Mouse (Mus musculus) brain, embryonic 14.5 days (tissue): Measurements from ENCODE around the gene Gm21974. TPM values are rescaled to one million over a fixed set of nuclear protein-coding genes. Genes with fewer than 3 reads are reported as not detected.
"Not testable (repeated sequence)": the region's sequence is repeated elsewhere in the genome, so short reads cannot be mapped to it uniquely, and the experiment has no call there.

Experiments
- DNase-seq: peaks from one replicate; pipeline ENCODE4 v3.0.0-alpha.2; 2011; ENCODE audit warnings: low read depth
- CTCF ChIP-seq: fragments of 200-500 bp; IDR thresholded peaks from 2 replicates; pipeline ENCODE4 v1.5.1; 2012; ENCODE audit warnings: inconsistent platforms, mild to moderate bottlenecking, moderate library complexity, borderline replicate concordance; ENCODE audit not compliant: insufficient read depth, insufficient read length; ENCODE audit errors: extremely low read depth
- POLR2A ChIP-seq: fragments of 200-500 bp; IDR thresholded peaks from 2 replicates; pipeline ENCODE4 v1.6.1; 2012; ENCODE audit warnings: mild to moderate bottlenecking, inconsistent platforms, borderline replicate concordance; ENCODE audit not compliant: poor library complexity, insufficient read depth, insufficient read length, severe bottlenecking; ENCODE audit errors: extremely low read depth
- polyA plus RNA-seq: library from polyadenylated mRNA; depleted of rRNA; stranded (reverse); fragments of >200 nt; gene quantifications from 2 replicates; pipeline ENCODE4 v1.2.3, GENCODE M21; 2012

The Gm21974 gene
- polyA plus RNA-seq, 1 experiment, result not detected

DNA sequence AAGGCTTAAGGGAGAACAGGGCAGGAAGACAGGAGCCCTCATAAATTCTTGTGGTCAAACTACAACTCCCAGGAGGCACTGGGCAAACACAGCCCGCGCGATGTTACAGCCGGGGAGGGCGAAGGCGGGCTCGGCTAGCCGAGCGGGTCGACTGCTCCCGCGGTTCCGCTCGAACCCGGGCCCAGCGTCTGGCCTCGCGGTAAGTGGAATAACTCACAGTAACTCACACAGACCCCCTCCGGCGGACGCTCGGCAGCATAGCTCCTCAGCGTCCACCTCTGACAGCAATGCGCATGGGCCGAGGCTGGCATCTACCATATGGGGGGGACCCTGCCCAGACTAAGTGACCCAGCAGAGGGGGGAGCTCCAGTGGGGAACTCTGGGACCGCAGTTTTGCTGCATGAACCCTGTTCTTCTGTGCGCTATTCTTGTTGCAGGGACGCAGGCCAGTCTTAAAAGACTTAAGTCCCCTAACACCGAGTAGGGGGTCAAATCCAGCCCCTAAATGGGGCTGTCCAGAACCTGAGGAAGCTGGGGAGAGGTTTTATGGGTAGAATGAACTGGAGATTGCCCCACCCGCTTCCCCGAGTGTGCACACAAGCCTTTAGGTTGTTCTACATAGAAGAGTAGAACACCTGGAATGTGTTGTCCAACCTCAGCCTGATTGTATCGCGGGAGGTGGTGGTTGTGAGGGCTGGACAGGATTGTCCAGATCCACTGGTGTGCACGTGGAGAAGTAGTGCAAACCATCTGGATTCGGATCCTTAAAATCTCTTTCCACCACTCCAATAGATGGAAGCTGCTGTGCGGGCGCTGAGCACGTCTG is 8.9 kb upstream of the Gm21974 start, which contains the start of gene Bckdk:
Gene Bckdk (plus strand): TSS at position 112 of the 826 bp plus-strand sequence.
- TF ChIP-seq CTCF (peak; percentile 12; the same call in 1 of the 2 replicates), POLR2A (peak; percentile 59; the same call in 1 of the 2 replicates)
- DNase-seq, result peak; percentile 90

DNA sequence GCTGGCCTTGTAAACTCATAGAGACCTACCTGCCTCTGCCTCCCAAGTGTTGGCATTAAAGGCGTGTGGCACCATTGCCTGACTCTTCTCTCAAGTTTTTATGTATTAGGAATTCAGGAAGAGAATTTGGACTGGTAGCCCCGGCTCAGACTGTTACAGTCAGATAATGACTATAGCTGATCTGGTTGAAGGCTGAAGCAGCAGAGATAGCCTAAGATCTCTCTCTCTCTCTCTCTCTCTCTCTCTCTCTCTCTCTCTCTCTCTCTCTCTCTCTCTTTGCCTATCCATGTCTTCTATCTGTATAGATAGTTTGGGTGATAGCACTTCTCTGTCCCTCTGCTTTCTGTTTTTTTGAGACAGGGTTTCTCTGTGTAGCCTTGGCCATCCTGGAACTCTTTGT is 6.5 kb upstream of the Gm21974 start:
- TF ChIP-seq POLR2A (no peak), CTCF (no peak)
- no peak for DNase-seq

DNA sequence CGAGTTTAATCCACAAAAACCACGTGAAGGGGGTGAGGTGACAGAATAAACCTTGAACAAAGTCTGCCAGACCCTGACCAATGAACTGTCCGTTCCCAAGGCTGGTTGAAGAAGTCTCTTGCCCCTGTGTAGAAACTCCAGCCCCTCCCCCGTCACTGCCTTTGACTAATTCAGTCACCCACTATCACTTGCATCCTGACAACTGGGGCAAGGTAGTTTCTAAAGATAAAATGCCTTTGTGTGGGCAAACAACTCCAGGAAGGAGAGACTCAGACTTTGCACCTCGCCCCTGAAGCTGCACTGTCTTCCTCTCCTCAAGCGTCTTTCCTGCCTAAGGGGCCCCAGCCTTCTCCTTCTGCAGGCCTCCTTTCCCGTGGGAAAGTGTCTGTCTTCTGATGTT is 4.7 kb upstream of the Gm21974 start:
- DNase-seq, result no peak
- TF ChIP-seq CTCF (no peak), POLR2A (no peak)

DNA sequence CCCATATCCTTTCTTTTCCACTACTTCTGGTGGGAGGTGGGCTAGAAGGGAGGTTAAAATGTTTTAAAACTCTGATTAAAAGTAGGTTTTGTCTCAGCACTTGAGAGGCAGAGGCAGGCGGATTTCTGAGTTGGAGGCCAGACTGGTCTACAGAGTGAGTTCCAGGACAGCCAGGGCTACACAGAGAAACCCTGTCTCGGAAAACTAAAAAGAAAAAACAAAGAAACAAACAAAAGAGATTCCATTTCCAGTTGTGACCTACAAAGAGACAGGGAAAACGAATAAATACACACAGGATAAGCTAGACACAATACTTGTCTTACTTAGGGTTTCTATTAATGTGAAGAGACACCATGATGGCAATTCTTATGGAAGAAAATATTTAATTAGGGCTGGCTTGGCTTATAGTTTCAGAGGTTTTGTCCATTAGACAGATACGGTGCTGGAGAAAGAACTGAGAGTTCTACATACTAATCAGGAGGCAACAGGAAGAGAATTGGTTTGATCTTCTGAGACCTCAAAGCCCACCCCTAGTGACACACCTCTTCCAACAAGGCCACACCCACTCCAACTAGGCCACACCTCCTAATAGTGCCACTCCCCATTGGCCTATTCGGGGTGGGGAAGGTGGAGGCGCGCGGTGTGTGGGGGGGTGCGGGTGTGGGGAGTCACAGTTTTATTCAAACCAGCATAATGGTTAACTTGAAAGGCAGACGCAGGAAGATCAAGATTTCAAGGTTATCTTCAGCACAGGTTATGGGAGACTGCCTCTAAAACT is 3.1 kb upstream of the Gm21974 start:
- TF ChIP-seq CTCF, result no peak
- TF ChIP-seq POLR2A, result no peak
- DNase-seq, result no peak

DNA sequence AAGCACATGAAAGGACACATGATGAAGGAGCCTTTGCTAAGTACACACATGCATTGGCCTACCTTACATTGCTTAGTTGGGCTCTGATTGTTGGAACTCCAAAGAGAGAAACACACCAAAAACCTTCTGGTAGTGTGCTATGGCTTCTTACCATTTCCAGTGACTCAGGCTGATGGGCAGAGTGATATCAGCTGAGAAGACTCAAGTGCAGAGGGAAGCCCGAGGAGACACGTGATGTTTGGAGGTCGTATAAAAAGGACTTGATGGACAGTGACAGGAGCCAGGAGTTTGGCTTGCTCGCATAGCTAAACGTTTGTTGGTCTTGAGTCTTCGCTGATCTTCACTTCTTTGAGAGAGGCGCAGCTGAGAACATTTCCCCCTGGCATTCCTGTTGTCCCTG is 2.3 kb upstream of the Gm21974 start:
- no peak for DNase-seq
- TF ChIP-seq CTCF, result no peak
- no peak for TF ChIP-seq POLR2A

DNA sequence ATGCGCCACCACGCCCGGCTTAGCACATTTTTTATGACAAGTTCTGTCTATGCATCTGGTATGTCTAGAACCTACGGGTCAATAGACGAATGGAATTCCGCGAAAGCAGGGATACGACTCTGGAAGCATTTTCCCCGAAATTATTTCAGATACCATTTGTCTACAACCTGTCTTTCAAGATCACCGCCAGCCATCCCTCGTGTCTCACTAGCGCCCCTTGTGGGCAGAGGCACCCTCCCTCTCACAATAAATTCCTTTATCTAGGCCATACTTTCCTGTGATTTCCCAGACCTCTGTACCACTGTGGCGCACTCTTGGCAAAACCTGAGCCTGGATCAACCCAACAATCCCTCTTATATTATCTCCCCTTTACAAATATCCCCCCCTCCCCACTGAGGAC is 1.1 kb upstream of the Gm21974 start:
- peak; percentile 42 for DNase-seq
- TF ChIP-seq CTCF (peak; percentile 65; the same call in 1 of the 2 replicates), POLR2A (no peak)

DNA sequence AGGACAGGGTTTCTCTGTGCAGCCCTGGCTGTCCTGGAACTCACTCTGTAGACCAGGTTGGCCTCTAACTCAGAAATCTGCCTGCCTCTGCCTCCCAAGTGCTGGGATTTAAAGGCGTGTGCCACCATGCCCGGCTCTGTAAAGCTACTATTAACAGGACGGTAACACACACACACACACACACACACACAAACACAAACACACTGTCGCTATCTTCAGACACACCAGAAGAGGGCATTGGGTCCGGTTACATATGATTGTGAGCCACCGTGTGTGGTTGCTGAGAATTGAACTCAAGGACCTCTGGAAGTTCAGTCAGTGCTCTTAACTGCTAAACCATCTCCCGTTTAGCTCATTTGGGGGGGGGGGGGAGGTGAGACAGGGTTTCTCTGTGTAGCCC is 637 bp upstream of the Gm21974 start:
- DNase-seq, result not testable (repeated sequence)

DNA sequence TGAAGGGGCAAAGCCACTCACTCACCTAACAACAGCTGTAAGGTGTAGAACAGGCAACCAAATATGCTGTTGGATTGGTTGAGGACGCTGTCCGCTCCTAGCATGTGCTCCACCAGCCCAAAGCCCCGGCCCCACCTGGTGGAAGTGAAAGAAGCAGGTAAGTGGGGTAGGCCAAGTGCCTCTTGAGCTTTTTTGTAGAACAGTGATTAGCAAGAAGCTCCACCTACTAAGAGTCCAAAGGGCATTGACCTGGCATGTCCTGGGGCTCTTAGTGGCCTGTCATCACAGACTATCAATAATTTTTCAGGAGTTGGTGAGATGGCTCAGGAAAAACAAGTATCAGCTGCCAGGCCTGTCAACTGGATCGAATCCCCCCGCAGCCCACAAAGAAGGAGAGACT is 774 bp downstream of the Gm21974 start:
- TF ChIP-seq CTCF (no peak), POLR2A (no peak)
- DNase-seq, result no peak

DNA sequence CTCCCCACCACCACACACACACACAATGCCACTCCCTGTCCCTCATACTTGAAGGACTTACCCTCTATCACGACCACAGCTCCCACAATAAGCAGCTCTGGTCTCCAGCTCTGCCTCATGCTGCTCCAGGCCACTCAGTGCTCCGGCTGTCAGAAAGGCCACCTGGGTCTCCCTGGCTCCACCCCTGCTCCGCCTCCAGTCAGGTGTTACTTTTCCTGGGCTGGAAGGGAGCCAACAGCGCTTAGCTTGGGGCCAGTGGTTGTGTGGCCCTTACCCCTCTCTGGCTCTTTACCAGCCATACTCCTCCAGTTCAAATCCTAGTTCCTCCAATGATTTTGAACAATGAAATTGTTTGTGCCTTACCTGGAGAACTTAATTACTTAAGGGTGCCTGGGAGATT is 4.5 kb downstream of the Gm21974 start, which contains the start of gene Prss53:
Gene Prss53 (minus strand): TSS at position 173 of the 400 bp plus-strand sequence.
- DNase-seq, result no peak
- TF ChIP-seq POLR2A (no peak), CTCF (no peak)

DNA sequence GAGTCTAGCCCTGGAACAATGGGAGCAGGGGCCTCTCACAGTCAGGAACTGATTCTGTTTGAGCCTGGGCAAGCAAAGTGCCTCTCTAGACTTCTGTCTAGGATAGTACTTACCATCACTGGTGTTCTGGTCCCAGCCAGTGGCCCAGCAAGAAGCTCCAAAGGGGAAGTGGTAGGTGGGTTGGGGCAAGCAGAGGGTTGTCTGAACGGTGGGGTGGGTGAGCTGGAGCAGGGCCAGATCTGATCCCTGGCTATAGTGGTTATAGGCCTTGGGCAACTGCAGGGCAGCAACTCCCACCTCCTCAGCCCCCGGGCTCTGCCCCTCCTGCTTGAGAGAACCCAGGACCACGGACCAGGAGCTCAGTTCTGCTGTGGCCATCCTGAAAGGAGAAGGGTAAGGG is 6.4 kb downstream of the Gm21974 start:
- DNase-seq, result no peak
- TF ChIP-seq POLR2A, result no peak
- no peak for TF ChIP-seq CTCF

DNA sequence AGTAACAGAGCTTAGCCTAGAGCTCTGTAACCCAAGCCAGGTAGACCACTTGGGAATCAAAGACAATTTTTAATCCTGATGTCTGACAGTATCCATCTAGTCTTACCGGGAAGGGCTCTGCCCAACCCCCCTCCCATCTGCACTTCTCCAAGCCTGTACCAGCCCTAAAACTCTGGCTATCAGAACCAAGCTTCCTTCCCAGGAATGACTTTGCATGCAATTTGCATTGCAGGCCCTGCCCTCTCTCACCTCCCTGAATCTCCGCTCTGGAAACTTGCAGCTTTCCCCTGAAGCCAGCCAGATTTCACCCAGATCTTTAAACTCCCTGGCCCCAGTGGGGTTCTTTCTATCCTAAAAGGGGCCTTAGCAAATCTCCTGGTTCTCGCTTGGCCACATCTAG is 7.5 kb downstream of the Gm21974 start:
- no peak for TF ChIP-seq CTCF
- TF ChIP-seq POLR2A, result no peak
- no peak for DNase-seq
